Mouse (Mus musculus): Measurements from ENCODE around the gene Slc27a1.

GRCm38 (mm10) chr8:71602666-71603334 lies 34.1 kb downstream of the Slc27a1 start:
- TF ChIP-seq CTCF (IDR thresholded peaks at IDR 0.05): no peak
- TF ChIP-seq EP300 (IDR thresholded peaks at IDR 0.05): no peak
